Mouse (Mus musculus) hematopoietic stem cell, adult 5-6 weeks (primary cell): ENCODE measurements around the gene Col8a2. TPM values are rescaled to one million over a fixed set of nuclear protein-coding genes. Genes with fewer than 3 reads are reported as not detected.

Source experiments
- ATAC-seq, 2 experiments: fragments of 125-278 bp in 1 of 2; replicated peaks in 1 of 2; 2 replicates each; pipeline ENCODE4 v1.8.0; 2016 to 2017; ENCODE audit warnings: inconsistent platforms in 2 of 2, mild to moderate bottlenecking in 2 of 2, moderate number of reproducible peaks in 2 of 2, low read depth in 1 of 2, moderate TSS enrichment in 1 of 2; ENCODE audit not compliant: low FRiP score in 2 of 2, poor library complexity in 2 of 2, severe bottlenecking in 2 of 2, insufficient read depth in 1 of 2, low TSS enrichment in 1 of 2
- total RNA-seq: library from RNA; stranded (forward); fragments of 172-1452, 232-1000 nt; gene quantifications from 2 replicates; pipeline ENCODE4 v1.2.3, GENCODE M21; 2017

Col8a2 gene
- total RNA-seq, 1 experiment from 2014 or later, result not detected

- no peak for ATAC-seq
Measured at GRCm38 (mm10) chr4:126256967-126257881, 29.4 kb upstream of the Col8a2 start.

- no peak for ATAC-seq
Measured at GRCm38 (mm10) chr4:126259063-126259462, 27.5 kb upstream of the Col8a2 start.

GRCm38 (mm10) chr4:126259523-126260160 is 27.0 kb upstream of the Col8a2 start:
- ATAC-seq, result peak; percentile 35 to 47

- peak; percentile 36 to 44 for ATAC-seq
Measured at GRCm38 (mm10) chr4:126260520-126261201, 25.9 kb upstream of the Col8a2 start.

- ATAC-seq, result no peak
Measured at GRCm38 (mm10) chr4:126261266-126261665, 25.3 kb upstream of the Col8a2 start.

- no peak for ATAC-seq
Measured at GRCm38 (mm10) chr4:126261675-126262074, 24.9 kb upstream of the Col8a2 start.

- peak; percentile 80 to 87 for ATAC-seq
Measured at GRCm38 (mm10) chr4:126262119-126262807, 24.3 kb upstream of the Col8a2 start, which contains the start of gene Trappc3. TSS of gene Trappc3 (plus strand) at chr4:126262325.

GRCm38 (mm10) chr4:126269292-126269691 is 17.3 kb upstream of the Col8a2 start:
- no peak for ATAC-seq

GRCm38 (mm10) chr4:126273753-126274152 is 12.8 kb upstream of the Col8a2 start:
- ATAC-seq, result no peak

- ATAC-seq, result no peak
Measured at GRCm38 (mm10) chr4:126275081-126275480, 11.5 kb upstream of the Col8a2 start.

GRCm38 (mm10) chr4:126275681-126276131 is 10.9 kb upstream of the Col8a2 start:
- no peak for ATAC-seq

- ATAC-seq, result peak; percentile 79 to 89
Measured at GRCm38 (mm10) chr4:126277906-126278564, 8.6 kb upstream of the Col8a2 start.

GRCm38 (mm10) chr4:126278565-126278915 is 8.1 kb upstream of the Col8a2 start:
- ATAC-seq, result no peak

- ATAC-seq, result no peak
Measured at GRCm38 (mm10) chr4:126278961-126279360, 7.6 kb upstream of the Col8a2 start.

GRCm38 (mm10) chr4:126281706-126282105 is 4.9 kb upstream of the Col8a2 start:
- no peak for ATAC-seq

GRCm38 (mm10) chr4:126283582-126283981 is 3.0 kb upstream of the Col8a2 start:
- ATAC-seq, result no peak
